Mouse (Mus musculus): ENCODE results near the gene Shisa3. TPM values are rescaled to one million over a fixed set of nuclear protein-coding genes. Genes with fewer than 3 reads are reported as not detected.
A peak's percentile ranks its signal among the peaks of the same experiment; 100 is the strongest.

Gene Shisa3
- total RNA-seq (2021): under 1 TPM; 0.38 to 0.47 TPM

DNA sequence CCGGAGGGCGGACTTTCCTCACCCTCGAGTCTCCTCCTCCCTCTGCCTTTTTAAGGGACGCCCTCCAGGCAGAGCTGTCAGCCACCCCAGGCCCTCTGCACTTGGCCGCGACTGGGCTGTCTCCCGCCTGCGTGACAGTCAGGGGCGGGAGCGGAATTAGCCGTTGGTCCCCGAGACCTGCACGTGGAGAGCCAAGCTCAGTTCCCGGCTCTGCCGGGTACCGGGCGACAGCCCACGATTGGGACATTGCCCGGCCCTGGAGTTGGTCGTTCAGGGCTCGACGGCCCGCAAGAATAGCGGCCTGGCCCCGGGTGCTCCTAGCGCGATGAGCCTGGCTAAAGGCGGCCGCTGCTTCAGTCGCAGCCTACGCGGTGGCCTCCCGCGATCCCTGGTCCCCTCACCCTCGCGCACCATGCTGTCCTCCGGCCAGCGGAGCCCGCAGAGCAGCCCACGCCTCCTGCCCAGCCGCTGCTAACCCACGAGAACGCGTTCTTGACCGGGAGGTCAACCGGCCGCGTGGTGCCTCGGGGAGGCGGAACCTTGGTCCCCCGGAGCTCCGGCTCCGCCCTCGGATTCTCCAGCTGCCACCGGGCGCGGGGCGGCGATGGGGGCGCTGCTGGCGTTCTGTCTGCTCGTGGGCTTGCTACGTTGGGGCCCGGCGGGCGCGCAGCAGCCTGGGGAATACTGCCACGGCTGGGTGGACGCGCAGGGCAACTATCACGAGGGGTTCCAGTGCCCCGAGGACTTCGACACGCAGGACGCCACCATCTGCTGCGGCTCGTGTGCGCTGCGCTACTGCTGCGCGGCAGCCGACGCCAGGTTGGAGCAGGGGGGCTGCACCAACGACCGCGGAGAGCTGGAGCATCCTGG lies at the start of gene Shisa3:
Shisa3 (plus strand) TSS at position 79 of the 870 bp plus-strand sequence.
- DNase-seq: no peak

DNA sequence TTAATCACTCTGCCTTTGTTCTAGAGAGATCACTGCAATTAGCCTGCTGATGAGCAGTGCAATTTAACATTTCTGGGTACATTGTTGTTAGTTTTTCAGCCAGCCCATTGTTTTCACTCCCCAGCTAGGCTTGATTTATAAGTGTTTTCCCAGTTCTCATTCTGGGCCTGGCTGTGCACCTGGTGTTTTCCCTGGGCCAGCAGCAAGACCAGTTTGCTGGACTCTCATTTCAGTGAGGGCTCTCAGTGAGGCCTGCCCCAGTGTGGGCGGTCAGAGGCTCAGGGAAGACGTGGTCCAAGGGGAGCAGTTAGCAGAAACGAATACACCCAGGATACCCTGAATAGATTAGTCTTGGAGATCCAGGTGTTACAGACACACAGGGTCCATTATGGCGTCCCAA lies 49.0 kb upstream of the Shisa3 start:
- DNase-seq: no peak

DNA sequence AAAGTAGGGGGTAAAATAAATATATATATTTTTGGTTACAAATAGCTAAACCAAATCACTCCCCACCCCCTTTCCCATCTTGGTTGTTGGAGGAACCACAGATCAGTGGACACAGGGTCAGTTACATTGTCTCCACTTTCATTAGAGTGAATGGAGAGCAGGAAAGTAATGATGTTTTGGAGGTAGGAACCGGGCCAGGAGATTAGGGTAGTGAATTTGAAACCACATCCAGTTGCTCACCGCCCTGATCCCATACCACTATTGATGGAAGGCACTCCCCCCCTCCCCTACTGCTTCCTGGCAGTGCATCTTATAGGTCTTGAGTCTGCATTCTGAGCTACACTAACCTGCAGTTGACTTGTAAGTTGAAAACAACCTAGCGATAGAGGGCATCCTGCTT lies 48.6 kb upstream of the Shisa3 start:
- no peak for DNase-seq

DNA sequence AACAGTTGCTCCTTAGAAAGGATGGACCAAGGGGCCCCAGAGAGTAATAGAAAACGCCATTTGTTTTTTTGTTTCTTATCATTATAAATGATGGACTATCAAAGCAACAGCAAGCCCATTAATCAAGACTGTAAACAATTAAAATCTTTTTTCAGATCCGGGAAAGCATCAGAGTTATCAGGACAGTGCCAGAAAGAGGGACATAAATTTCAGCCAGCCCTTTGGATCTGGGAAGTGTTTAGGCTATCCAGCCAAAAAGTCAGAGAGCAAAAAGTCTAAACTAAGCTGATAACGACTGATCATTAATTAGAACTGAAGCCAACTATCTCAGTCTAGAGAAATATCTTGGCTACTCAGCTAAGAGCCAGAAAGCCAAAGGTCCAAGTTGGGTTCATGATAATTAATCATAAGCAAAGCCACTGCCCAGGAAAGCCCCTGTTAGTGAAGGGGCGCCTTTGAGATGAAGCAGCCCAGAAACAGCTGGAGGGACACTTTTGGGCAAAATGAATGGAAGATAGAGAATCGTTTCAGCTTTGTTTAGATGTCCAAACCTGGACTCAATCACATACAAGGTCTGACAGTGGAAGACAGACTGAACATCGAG lies 35.0 kb upstream of the Shisa3 start:
- no peak for DNase-seq

DNA sequence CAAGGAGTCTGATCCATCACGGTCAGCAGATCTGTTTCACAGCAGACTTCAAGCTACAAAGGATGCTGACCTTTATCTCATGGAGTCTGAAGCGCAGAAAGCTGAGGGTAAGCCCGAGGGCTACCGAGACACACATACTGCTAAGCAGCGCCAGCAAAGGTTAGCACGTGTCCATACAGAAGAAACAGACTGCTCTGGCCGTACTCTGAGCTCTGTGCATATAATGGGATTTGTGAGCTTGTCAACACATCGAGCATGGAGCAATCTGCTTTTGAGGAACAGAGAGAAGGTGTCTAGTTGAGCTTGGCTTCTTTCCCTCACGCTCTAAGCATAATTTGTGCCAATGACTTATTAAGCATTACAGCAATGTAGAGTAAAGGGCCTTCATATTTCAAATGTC lies 33.6 kb upstream of the Shisa3 start:
- DNase-seq: no peak

DNA sequence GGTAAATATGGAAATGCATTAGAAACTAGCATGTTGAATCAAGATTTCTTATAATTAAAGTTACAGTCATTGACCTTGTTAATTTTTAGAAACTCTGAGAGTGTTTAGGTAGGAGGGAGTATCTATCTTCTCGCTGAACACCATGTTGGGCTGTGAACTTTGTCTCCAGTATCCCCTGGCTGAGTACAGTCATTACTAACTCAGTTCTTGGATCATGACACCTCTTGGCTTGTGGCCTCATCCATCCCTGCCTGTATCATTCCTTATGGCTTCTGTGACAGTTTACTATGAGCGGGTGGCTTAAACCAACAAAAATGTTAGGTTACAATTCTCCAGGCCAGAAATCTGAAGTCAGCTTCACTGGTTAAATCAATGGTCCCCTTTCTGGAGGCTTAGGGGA lies 32.0 kb upstream of the Shisa3 start:
- DNase-seq: no peak

DNA sequence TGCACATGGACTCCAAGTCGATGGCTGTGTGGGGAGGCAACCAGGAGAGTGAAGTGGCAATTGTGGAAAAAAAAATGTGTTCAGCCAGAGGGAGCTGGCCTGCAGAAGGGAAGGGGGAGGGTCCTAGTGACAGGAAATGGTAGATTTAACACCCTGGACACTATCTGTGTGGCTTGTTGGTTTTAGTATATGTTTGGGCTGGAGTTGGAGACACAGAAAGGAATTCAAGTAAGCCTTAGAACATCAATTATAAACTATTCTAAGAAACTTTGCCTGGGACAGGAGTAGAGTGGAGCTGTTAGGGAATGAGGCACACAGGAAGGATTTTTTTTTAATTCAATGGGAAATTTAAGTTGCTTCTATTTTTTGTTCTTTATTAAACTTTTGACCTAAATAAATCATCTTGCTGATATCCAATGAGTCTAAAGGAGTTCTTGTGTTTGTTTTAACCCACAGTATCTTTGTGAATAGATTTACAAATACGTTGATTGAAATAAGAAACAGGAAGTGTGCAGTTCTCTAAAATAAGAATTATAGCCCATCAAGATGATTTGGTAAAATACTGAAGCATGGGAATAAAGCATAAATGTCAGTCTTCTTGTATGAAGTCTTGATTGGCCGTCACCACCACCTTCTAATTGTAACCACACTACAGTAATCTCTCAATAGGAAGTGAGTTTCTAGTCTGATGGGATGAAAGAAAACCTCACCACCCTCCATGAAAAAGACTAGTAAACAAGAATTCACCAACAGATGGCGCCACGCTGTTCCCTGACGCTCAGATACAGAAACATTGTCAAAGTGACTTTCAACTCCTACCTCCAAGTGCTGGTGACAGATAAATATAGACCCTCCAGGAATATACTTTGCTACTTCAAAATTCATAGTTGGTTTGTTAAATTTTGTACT lies 27.7 kb upstream of the Shisa3 start:
- no peak for DNase-seq

DNA sequence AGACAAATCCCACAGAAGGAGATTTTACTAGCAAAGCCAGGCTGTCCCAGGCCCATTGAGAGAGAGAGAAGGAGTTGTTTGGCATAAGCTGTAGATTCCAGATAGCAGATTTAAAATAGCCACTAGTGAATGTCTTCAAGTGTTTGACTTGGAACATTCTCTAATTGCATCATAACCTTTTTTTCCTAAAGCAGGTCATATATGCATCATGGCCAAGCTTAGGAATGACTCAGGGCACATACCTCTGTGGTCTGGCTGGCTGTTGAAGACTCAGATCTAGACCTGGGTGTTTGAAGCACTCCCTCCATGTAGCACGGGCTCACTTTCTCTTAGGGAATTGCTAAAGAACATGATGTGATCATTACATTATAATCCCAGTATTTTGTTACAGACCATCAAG lies 12.6 kb upstream of the Shisa3 start:
- no peak for DNase-seq

DNA sequence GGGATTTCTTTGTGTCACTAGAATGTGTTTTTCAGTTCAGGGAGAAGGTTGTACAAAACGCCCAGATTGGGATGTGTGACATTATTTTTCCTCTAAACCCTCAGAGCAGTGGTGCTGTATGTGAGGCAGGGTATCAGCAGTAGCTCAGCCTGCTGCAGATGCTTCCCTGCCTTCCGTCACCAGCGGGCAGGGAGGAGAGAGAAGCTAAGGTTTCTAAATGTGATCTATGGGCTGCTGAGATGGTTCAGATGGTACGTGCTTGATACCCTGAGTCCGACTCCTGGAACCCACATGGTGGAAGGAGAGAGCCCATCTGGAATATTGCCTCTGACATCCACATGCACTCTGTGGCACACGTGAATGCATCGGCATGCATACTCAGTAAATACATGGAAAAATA lies 12.1 kb upstream of the Shisa3 start:
- no peak for DNase-seq

DNA sequence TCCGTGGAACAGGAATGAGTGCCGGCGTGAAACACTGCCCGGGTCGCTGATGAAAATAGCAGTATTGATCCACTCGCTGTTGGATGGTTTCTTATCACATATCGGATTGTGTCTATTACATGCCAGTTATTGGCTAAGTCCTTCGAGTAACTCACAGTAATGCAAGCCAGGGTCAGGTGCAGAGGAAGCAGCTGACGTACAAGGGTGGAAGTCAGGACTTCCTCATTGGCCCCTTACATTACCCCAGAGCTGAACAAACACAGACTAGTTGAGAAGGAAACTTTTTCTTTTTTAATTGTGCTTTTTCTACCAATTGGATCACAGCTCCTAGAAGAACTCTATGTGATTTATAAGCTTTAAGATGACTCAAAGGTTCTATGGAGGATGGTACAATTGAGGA lies 7.7 kb upstream of the Shisa3 start:
- no peak for DNase-seq

DNA sequence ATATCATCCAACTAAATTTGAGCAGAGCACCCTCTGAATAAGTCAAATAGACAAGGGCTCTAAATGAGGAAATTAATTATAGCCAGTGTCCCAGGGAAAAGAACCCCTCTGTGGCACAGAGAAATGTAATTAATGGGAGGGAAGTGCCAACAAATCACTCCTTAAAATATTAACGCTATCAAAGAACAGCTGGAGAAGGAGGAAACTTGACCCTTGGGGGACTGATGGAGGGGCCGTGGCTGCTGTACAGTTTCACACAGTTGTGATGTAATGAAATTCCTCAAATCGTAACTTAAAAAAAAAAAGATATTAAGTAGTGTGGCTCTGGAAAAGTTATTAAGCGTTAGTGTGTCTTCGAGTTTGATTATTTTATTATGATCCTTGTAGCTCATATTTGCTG lies 1.7 kb upstream of the Shisa3 start:
- no peak for DNase-seq

DNA sequence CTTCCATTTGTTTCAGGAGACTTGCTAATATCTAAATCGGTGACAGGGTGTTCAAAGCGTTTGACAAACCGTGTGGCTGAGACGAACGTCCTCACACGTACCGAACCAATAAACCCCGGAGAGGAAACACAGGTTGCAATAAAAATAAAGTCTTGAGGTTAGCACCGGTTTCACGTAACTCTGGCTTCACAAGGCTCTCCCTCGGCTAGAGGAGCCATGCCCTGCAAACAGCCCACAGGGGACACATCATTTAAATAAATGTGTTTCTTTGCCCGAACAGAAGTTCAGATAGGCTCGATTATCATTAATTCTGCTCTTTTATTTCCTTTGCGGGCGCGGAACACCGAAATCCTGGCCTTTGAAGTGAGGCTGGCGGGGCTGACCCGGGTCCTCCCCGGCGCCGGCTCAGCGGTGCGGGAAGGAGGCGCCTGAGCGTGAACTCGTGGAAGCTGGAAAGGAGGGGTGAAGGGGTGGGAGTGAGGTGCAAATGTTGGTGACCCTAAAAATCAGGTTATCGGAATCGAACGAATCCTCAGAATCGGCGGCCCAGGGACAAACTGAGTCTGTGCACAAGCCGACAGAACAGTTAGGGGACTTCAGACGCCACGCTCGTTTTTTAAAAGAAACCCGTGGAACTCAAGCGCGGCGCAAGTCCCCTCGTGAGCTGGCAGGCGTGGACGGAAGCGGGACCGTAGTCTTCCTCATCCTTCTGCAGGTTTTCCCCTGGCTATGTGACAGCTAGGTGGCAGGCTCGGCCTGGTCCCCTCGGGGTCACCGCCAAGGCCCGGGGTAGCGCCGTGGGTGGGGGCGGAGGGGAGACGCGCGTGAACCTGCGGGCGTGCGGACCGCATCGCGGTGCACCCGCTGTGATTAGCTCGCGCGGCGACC lies 522 bp upstream of the Shisa3 start:
- peak; percentile 21 to 27 for DNase-seq

DNA sequence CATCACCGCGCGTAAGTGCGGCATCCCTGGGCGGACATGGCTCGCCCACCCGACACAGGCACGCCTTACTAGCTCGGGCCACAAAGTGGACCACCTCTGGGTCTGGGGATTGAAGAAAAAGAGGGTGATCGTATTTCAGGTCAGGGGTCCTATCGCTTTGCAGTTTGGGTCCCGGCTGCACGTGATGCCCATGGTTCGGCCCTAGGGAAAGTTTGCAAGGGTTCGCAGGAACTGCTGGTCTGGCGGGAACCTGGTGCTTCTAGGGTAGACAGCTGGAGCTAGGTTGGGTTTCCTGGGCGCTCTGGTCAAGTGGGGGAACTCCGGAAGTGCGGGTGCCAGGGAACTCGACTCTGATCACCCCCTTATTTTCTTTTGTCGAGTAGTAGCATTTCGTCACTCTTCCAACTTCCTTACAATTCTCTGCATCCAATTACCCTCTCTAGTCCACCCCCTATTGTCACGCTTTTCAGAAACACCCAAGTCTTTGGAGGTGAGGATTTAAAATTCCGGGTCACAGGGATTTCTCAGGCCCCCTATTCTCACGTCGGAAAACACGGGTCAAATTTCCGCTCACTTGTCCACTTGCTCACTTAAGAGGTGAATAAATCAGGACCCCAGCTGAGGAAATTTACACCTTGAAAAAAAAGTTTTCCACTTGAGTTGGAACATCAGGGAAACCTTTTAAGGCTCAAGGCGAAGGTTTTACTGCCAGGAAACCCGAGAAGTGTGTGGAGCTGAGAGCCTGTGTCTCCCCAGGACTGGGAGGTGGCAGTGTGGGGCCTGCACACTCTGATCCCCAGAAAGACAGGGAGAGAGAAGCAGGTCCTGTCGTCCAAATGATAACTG lies 1.2 kb downstream of the Shisa3 start:
- DNase-seq: no peak

DNA sequence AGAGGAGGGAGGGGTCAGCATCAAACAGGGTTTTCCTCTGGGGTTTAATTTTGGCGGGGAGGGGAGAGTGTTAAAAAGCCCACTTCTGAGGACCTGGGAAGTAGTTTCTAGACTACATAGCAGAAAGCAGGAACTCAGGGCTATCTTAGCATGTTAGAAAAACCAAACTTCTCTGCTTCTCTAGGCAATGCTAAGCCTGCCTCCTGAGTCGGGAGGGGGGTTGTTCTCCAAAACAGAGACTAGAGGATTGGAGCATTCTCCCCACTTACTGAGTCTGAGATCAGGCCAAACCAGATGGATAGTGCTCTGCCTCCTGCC lies 1.8 kb downstream of the Shisa3 start:
- no peak for DNase-seq

DNA sequence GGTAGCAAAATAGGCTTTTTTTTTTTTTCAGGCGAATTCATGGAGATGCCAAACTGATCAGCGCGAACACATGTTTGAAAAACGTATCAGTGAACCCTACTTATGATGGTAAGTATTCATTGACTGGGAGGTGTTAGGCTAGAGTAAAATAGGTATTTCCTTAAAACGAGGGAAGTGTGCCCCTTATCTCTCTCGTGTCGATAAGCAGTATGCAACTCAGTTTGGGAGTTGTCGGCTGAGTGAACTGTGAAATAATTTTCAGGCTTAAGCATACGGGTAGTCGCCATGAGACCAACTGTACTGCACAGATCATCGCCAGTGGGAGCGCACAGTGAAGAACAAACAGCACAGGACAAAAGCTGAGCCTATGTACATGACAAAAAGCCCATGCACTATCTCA lies 13.5 kb downstream of the Shisa3 start:
- no peak for DNase-seq

DNA sequence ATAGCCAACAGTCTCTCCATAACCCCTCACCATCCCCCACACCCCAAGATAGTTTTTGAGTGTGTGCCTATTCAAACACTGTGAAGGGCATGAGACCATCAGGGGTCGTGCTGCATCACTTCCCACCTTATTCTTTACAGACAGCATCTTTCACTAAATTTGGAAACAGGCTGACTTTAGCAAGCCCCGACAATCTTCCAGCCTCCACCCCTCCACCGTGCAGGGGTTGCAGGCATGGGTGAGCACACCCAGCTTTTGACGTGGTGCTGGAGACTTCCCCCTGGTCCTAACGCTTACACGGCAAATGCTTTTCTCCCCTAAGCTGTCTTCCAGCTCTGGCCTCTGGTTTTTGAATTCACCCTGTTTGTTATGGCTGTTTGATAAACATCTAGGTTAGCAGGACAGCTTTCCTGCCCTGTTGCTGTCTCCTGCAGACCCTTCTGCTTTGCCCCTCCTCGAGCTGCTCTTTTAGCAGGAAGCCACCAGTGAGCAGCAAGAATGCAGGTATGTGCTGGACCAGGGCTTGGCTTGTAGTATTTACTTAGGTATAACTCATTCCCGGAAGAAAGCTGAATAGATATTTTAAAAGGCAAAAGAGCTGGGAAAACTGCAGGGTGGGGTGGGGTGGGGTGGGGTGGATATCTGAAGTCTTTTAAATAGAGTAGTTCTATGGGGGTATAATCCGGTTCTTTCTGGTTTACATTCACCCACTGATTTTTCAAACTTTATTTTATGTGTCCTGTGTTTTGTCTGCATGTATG lies 20.7 kb downstream of the Shisa3 start:
- no peak for DNase-seq

DNA sequence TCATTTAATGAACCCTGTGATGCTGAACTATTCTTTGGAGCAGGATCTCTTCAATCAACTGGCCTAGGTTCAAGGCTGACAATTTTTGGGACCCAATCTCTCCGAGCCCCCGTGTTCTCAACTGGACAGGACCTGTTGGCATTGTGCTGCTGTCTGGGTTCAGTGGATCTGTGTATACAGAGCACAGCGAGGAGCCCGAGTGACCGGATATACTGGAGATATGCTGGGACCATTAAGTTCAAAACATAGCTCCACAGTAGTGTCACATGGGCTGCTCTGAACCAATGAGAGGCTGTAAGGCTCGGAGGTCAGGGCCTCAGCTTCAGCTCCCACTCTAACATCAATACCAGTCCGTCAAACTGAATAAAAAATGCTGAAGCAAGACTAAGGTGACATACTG lies 21.8 kb downstream of the Shisa3 start:
- no peak for DNase-seq

DNA sequence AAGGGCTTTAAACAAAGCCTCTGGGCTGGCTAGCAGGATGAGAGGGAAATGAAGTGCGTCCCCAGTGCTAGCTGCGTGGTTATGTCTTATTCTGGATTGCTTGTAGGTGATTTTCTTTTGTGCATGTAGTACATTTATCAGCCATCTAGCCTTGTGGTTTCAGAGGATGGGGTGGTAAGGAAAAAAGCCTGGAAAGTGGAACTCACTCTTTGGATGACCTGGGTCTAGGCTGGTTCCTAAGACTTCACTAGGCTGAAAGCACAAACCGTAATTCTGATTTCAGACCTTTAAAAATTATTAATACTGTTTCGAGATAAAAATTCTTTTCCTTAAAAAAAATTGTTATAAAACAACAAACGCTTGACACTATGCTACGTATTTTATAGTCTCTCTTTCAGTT lies 22.2 kb downstream of the Shisa3 start:
- DNase-seq: no peak

DNA sequence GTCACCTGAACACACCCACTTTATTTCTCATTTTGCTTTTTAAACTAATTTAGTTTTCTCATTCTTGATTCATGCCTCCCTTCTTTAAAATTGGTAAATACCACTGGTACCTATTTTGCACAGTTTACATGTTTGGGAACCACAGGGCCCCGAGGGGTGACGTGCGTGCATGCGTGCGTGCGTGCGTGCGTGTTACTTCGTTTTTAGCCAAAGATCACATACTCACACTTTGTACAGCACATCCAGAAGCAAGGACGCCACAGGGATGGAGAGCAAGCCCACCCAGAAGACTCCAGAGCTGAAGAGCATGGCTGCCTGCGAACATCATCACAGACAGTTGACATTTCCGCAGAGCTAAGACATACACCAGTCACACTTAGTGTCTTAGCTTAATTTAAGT lies 23.6 kb downstream of the Shisa3 start:
- DNase-seq: no peak

DNA sequence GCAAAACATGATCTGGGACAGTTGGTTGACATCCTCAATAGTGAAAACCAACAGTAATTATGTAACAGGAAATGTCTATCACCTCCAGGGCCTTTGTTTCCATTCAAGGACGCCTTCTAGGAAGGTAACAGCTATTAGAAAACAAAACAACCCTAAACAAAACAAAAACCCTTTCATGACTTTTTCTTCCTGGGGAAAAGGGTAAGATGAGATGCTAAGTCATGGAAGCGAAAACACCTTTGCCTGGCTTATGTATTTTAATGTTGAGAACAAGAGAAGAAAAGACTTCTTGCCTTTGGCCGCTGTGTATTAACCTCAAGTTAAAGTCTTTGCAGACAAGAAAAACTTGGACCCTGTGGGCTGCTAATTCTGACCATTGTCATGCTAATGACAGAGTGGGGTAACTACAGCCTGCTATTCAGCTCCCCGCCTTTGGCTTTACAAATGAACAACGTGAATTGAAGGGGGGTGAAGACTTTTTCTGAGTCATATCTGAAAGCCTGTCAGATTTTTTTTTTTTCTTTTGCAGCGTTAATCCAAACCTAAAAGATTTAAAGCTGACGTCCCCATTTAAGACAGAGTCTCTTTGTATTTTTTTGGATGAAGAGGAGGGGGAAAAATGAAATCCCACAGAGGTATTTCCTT lies 25.6 kb downstream of the Shisa3 start:
- DNase-seq: no peak
